Mouse (Mus musculus) T-cell, adult 2 months (primary cell): ENCODE results near the gene S100a4.
A peak's percentile ranks its signal among the peaks of the same experiment; 100 is the strongest.

Experiments
- DNase-seq: peaks from one replicate; pipeline ENCODE4 v3.0.0; 2022; ENCODE audit warnings: low spot score

Gene S100a4

GRCm38 (mm10) chr3:90625496-90625895 lies 21.9 kb downstream of the S100a4 start:
- no peak for DNase-seq

GRCm38 (mm10) chr3:90626266-90627021 lies 22.9 kb downstream of the S100a4 start:
- no peak for DNase-seq

GRCm38 (mm10) chr3:90627366-90627765 lies 23.8 kb downstream of the S100a4 start:
- no peak for DNase-seq

- no peak for DNase-seq
These were observed 24.2 kb downstream of the S100a4 start for GRCm38 (mm10) chr3:90627807-90628206.

GRCm38 (mm10) chr3:90629298-90629697 lies 25.7 kb downstream of the S100a4 start:
- no peak for DNase-seq

- DNase-seq = no peak
These were observed 28.4 kb downstream of the S100a4 start for GRCm38 (mm10) chr3:90631984-90632383.

GRCm38 (mm10) chr3:90638511-90639275 lies 35.1 kb downstream of the S100a4 start:
- DNase-seq = no peak

- DNase-seq = peak; percentile 51
These were observed 36.1 kb downstream of the S100a4 start for GRCm38 (mm10) chr3:90639511-90640154.

- no peak for DNase-seq
These were observed 37.4 kb downstream of the S100a4 start for GRCm38 (mm10) chr3:90640981-90641380.

GRCm38 (mm10) chr3:90644220-90644619 lies 40.6 kb downstream of the S100a4 start:
- DNase-seq = peak; percentile 41

GRCm38 (mm10) chr3:90647291-90647690 lies 43.7 kb downstream of the S100a4 start:
- DNase-seq = no peak

- no peak for DNase-seq
These were observed 45.4 kb downstream of the S100a4 start for GRCm38 (mm10) chr3:90648981-90649380.

- no peak for DNase-seq
These were observed 46.3 kb downstream of the S100a4 start for GRCm38 (mm10) chr3:90649832-90650231.

GRCm38 (mm10) chr3:90652878-90653508 lies 49.4 kb downstream of the S100a4 start:
- peak; percentile 27 for DNase-seq

GRCm38 (mm10) chr3:90653717-90654116 lies 50.1 kb downstream of the S100a4 start, which contains the start of gene S100a7a:
Gene S100a7a (plus strand): TSS chr3:90654017.
- DNase-seq = no peak
